ENCODE assay signal across 8 mouse cellular contexts in genomic region chr12:102416391-102416837, GRCm38 (mm10). TPM values are rescaled to one million over a fixed set of nuclear protein-coding genes. Genes with fewer than 3 reads are reported as not detected.
DNase-seq lines count a peak whose midpoint lies in the region; ATAC-seq lines count a peak whose summit lies in the region.

No protein-coding gene starts in this region.

- H3K4me1 ChIP-seq in midbrain, embryonic 13.5 days (replicated peaks): peaks cover 4% of the 10 kb centered on the region
- 0 out of 2 replicates have a peak, but pooled peaks cover 4% of the 10 kb centered on the region for H3K4me1 ChIP-seq in midbrain, embryonic 14.5 days (ENCODE audit: control insufficient read depth, insufficient read depth, low read length)
- H3K4me1 ChIP-seq in lung, embryonic 15.5 days: peaks cover 26% of the 10 kb centered on the region

- peaks cover 8% of the 10 kb centered on the region for H3K36me3 ChIP-seq in midbrain, embryonic 13.5 days
- no peaks in the 10 kb centered on the region for H3K36me3 ChIP-seq in midbrain, embryonic 14.5 days (ENCODE audit: control insufficient read depth, insufficient read depth, low read length)
- H3K36me3 ChIP-seq in lung, embryonic 15.5 days: no peaks in the 10 kb centered on the region

- H3K27me3 ChIP-seq in midbrain, embryonic 13.5 days: no peaks in the 10 kb centered on the region
- no peaks in the 10 kb centered on the region for H3K27me3 ChIP-seq in midbrain, embryonic 14.5 days (ENCODE audit: control insufficient read depth, insufficient read depth, low read length)
- no peaks in the 10 kb centered on the region for H3K27me3 ChIP-seq in lung, embryonic 15.5 days

- H3K4me3 ChIP-seq in midbrain, embryonic 13.5 days (replicated peaks): no peak overlapping the region
- no peak overlapping the region for H3K4me3 ChIP-seq in midbrain, embryonic 14.5 days (replicated peaks; ENCODE audit: low read depth, low read length)
- no peak overlapping the region for H3K4me3 ChIP-seq in lung, embryonic 15.5 days

- peak; percentile 49 to 59 for DNase-seq in adrenal gland, postnatal 36 days
- DNase-seq in adrenal gland, adult 2 months: no peak
- DNase-seq in midbrain, embryonic 14.5 days: no peak
- peak; percentile 44 to 63 for DNase-seq in heart, postnatal 36 days
- DNase-seq in thymus, postnatal 10 days (ENCODE audit: low spot score in 2 of 2): no peak
- no peak for DNase-seq in urinary bladder, adult 18-20 months (ENCODE audit: low spot score in 2 of 2)

- no peak overlapping the region for H3K4me2 ChIP-seq in midbrain, embryonic 13.5 days (replicated peaks)
- no peak overlapping the region for H3K4me2 ChIP-seq in midbrain, embryonic 14.5 days (ENCODE audit: low read length)
- no peak overlapping the region for H3K4me2 ChIP-seq in lung, embryonic 15.5 days

- no peaks in the 10 kb centered on the region for H3K9me3 ChIP-seq in midbrain, embryonic 13.5 days
- no peaks in the 10 kb centered on the region for H3K9me3 ChIP-seq in midbrain, embryonic 14.5 days (ENCODE audit: control insufficient read depth, low read length)
- no peaks in the 10 kb centered on the region for H3K9me3 ChIP-seq in lung, embryonic 15.5 days

- WGBS in midbrain, embryonic 13.5 days: 52% methylated on average over 7 of the region's 7 CpGs
- WGBS in midbrain, embryonic 14.5 days: 54% methylated on average over 7 of the region's 7 CpGs
- 28% methylated on average over 7 of the region's 7 CpGs for whole genome bisulfite sequencing in lung, embryonic 15.5 days

- H3K9ac ChIP-seq in midbrain, embryonic 13.5 days (replicated peaks): no peak overlapping the region
- no peak overlapping the region for H3K9ac ChIP-seq in midbrain, embryonic 14.5 days (replicated peaks; ENCODE audit: low read length)
- no peak overlapping the region for H3K9ac ChIP-seq in lung, embryonic 15.5 days

- ATAC-seq in midbrain, embryonic 13.5 days: 0 out of 2 replicates have a peak, but pooled peaks have one; percentile 20
- ATAC-seq in midbrain, embryonic 14.5 days (ENCODE audit: low FRiP score, low TSS enrichment): no peak
- peak; percentile 72; the same call in 1 of the 2 replicates for ATAC-seq in lung, embryonic 15.5 days (ENCODE audit: borderline replicate concordance, extremely low read depth, low FRiP score, low TSS enrichment)

- no peak overlapping the region for H3K27ac ChIP-seq in midbrain, embryonic 13.5 days
- no peak overlapping the region for H3K27ac ChIP-seq in midbrain, embryonic 14.5 days (replicated peaks; ENCODE audit: low read depth, low read length)
- H3K27ac ChIP-seq in lung, embryonic 15.5 days: no peak overlapping the region

- intact Hi-C loops in heart, postnatal 36 days (cut with DNase I): loop anchor here (5.0 kb wide), 1 partner anchor 36 kb away; no protein-coding TSS in a partner anchor

RNA-seq across cellular contexts. Expression of gene Lgmn, which starts 23.2 kb away (rescaled TPM):
- total RNA-seq in adrenal gland, postnatal 36 days (2021): 100 to 1,000 TPM in 1 of 2 experiments, 10 to 100 TPM in 1; 92.0 to 125 TPM
- 100 to 1,000 TPM; 116 to 129 TPM for total RNA-seq in adrenal gland, adult 2 months (2021)
- 111 and 133 TPM in 2 replicates for polyA plus RNA-seq in adrenal gland, adult 2 months (2012; rRNA removed)
- 55.9 and 64.7 TPM in 2 replicates for polyA plus RNA-seq in midbrain, embryonic 13.5 days (2015; fragmentation: Nextera tagmentation; extraction: Ambion mirVana)
- polyA plus RNA-seq in midbrain, embryonic 14.5 days (2014; fragmentation: Nextera tagmentation; extraction: Ambion mirVana): 77.5 and 81.5 TPM in 2 replicates
- 10 to 100 TPM; 74.6 to 79.7 TPM for total RNA-seq in heart, postnatal 36 days (2021)
- 115 and 127 TPM in 2 replicates for polyA plus RNA-seq in lung, embryonic 15.5 days (2015; fragmentation: Nextera tagmentation; extraction: Ambion mirVana)

RNA-seq across cellular contexts. Expression of gene Golga5, which starts 52.5 kb away (rescaled TPM):
- 10 to 100 TPM; 40.3 to 42.2 TPM for total RNA-seq in adrenal gland, postnatal 36 days (2021)
- 10 to 100 TPM; 38.2 to 43.0 TPM for total RNA-seq in adrenal gland, adult 2 months (2021)
- polyA plus RNA-seq in adrenal gland, adult 2 months (2012; rRNA removed): 4.8 and 5.2 TPM in 2 replicates
- 31.7 and 32.3 TPM in 2 replicates for polyA plus RNA-seq in midbrain, embryonic 13.5 days (2015; fragmentation: Nextera tagmentation; extraction: Ambion mirVana)
- polyA plus RNA-seq in midbrain, embryonic 14.5 days (2014; fragmentation: Nextera tagmentation; extraction: Ambion mirVana): 21.6 and 32.4 TPM in 2 replicates
- 10 to 100 TPM; 27.3 to 29.8 TPM for total RNA-seq in heart, postnatal 36 days (2021)
- 31.3 and 33.6 TPM in 2 replicates for polyA plus RNA-seq in lung, embryonic 15.5 days (2015; fragmentation: Nextera tagmentation; extraction: Ambion mirVana)

Comparison
In these comparisons a context has a peak if more than half of its experiments do, and no peak if none do; other contexts are left out.
1. DNase-seq: peak in adrenal gland, postnatal 36 days (2 of 2) and heart, postnatal 36 days (2 of 2); none in adrenal gland, adult 2 months (single experiment), midbrain, embryonic 14.5 days (single experiment), thymus, postnatal 10 days (0 of 2) and urinary bladder, adult 18-20 months (0 of 2).